Mouse (Mus musculus): ENCODE results near the gene Fgg. TPM values are rescaled to one million over a fixed set of nuclear protein-coding genes. Genes with fewer than 3 reads are reported as not detected.

Gene Fgg
- polyA plus RNA-seq (2015; fragmentation: Nextera tagmentation; extraction: Ambion mirVana): 0.99 and 1.0 TPM in 2 replicates

DNA sequence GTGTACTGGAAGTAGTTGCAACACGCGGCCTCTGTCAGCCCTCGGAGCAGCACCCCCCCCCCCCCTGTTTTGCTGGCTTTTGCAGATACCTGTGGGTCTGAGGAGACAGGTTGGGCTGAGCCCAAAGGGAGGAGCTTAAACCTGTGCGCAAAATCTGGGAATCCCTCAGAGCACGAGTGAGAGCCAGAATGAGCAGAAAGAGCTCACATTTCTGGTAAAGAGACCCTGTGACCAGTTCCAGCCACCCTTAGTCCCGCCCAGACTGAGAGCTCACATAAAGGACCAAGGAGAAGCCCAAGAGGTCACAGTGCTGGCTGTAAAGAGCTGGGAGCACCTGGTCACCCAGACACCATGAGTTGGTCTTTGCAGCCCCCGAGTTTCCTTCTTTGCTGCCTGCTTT, at the start of gene Fgg:
Gene Fgg (plus strand): TSS at position 168 of the 400 bp plus-strand sequence.
- no peak for DNase-seq (ENCODE audit: low spot score)

DNA sequence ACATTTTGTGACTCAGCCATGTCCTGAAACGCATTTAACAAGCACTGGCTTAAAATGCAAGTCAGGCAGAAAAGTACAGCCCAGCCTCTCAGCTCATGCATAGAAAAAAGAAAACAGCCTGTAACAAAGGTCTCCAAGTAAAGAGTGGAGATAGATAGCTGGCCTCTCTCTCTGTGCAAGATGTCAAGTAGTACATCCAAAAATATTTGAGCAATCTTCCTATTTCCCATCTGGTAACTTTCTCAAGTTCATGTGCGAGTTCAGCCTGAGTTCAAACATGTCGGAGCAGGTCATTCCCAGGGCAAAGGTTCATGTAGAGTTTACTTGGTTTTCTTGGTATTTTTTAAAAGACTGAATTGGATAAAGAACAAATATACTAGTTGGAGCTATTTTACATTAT, 36.5 kb upstream of the Fgg start:
- no peak for DNase-seq (ENCODE audit: low spot score)

DNA sequence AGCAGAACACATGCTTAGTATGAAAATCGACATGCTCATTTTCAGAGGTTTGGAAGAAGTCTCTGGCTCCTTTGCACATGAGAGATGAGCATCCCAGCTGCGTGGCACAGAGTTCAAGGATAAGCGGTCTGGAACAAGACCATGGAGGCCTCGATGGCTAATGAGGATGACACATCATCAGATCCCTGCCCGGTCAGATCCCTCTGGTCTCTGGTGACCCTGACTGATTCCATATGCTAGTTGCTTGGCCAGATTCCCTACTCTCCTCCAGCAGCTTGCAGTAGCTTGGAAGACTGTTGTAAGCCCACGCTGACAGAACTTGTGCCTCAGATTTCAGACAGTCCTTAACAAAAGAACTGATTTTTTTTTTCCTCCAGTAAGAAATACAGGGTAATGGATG, 26.7 kb upstream of the Fgg start:
- DNase-seq (ENCODE audit: low spot score): no peak

DNA sequence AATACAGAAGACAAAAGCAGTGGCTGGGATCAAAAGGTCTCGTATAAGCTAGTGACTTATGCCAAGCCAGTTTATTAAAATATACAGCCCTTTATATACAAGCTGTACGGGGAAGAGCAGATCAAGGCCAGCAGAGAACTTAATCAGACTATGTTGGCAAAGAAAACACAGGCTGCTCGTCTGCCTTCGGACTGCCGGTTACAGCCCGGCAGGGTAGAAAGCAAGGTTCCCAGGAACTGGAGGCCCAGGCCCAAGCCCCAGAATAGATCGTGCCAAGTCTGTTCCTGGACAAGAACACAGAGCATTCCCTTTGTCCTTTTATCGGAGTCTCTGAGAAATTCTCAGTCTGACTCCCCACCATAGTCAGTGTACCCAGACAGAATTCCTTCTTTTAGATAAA, 25.7 kb upstream of the Fgg start:
- no peak for DNase-seq (ENCODE audit: low spot score)

DNA sequence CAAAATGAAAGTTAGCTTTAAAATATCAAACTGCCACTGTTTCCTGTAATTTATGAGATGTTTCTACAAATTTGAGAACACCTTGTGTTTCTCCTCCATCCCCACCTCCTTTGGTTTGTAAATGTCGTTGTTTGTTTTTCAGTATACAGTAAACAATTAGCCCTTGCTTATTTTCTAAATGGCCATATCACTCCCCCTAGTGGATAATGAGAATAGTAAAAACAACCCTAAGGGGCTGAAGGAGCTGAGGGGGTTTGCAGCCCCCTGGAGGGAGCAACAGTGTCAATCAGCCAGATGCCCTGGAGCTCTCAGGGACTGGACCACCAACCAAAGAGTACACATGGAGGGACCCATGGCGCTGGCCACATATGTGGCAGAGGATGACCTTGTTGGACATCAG, 22.7 kb upstream of the Fgg start:
- DNase-seq (ENCODE audit: low spot score): no peak

DNA sequence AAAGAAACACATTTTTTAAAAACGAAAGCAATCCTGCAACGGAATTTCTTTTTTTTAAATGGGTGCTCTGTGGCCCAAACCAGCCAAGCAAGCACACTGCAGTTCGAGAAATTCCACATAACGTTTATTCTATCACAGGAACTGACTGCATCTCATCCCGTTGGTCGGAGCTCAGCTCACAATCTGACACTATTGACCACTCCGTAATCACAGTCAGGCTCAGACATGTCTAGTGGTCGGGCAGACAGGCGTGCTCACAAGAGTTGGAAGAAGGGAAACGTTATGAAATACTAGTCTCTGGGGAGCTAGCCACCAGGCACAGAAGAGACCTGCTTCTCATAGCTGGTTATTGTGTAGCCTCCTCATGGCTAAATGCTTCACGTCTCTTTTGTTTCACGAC, 15.6 kb upstream of the Fgg start:
- no peak for DNase-seq (ENCODE audit: low spot score)

DNA sequence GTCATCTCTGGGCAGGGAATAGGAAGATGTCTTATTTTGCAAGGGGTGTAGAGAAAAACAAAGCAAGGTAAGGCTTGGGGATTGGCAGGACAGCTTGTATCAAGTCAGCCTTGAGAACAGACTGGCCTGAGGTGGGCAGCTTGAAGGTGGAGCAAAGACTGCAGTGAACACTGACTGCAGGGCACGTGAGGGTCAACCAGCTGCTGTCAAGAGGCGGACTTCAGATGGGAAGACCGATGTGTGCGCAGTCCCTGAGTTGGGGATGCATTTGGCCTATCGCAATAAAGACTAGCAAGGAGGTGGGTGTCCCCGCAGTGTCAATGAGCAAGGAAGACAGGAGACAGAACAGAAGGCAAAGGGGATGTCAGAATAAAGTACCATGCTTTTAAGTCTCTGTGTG, 14.6 kb upstream of the Fgg start:
- no peak for DNase-seq (ENCODE audit: low spot score)

DNA sequence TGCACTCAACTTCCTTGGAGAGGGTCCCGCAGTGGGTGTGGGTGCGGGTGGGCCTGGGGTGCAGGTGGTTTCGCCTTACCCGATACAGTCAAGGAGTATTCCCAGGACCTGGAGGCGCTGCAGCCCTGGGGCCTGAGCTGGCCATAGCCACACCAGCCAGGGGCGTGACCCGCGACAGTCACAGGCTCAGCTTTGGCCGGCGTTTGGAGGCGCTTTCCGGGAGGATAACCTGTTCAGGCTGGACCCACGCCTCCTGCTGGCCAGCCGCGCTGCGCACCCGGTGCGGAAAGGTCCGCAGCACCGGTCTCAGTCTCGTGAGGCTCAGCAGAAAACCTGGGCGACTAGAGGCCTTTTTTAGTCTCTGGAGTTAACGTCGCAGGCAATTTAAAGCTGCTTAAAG, 12.2 kb upstream of the Fgg start:
- DNase-seq (ENCODE audit: low spot score): no peak

DNA sequence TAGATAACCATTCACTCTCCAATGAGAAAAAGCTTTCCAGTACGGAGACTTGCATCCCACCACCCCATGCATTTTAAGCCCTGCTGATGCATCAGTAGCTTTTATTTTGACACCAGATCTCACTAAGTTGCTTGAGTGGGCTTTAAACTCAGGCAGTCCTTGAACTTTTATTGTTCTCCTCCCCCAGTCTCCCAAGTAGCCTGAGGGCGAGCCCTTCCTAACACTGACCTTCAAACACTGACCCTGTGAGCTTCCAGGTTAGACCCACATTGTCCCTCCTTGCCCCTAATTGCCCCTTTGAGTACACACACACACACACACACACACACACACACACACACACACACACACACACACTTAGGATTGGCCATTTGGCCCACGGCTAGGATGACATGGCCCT, 10.9 kb upstream of the Fgg start:
- DNase-seq (ENCODE audit: low spot score): no peak

DNA sequence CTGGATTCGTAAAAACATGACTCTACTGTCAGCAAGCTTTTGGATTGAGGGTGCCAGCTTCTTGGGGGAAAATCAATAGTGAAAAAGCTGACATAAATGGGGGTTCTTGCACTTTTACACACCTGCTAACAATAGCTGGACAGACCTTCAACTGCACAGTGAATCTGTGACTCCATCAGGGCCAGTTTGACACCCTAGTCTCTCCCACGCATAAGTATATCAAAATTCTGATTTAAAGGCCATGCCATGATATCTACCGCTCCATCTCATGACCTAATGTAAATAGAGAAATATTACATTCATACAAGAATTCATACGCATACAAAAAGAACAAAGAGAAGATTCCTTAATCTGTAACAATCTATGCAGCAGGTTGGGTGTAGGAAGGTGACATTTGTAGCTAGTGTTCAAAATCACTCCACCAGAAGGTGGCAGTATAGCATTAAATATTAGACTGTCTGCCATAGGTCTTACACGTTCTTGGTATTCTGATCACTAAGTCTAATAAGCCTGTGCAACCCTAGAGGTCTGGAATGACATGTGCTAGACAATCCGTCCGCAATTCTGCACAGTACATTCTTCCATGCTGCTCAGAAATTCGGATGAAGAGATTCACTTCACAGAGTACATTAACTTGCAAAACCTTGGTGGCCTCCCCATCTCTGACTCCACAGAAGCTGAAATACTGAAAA, 8.6 kb upstream of the Fgg start:
- peak; percentile 62 for DNase-seq (ENCODE audit: low spot score)

DNA sequence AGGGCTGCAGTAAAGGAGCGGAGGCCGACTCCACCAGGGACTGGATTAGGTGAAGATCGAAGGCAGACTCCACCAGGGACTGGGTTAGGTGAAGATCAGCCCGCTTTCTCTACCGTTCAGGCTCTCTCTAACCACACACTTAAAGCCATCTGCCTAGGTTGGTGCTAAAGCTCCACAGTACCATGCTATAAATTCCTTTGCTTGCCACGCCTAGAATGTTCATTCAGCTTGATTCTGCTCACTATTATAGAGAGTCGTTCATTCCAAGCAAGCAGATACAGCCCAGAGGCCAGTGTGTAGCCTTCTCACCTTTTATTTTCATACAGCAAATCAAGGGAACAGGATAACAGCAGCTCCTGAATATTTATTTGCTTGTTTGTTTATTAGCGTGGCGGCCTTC, 7.5 kb upstream of the Fgg start:
- DNase-seq (ENCODE audit: low spot score): no peak

DNA sequence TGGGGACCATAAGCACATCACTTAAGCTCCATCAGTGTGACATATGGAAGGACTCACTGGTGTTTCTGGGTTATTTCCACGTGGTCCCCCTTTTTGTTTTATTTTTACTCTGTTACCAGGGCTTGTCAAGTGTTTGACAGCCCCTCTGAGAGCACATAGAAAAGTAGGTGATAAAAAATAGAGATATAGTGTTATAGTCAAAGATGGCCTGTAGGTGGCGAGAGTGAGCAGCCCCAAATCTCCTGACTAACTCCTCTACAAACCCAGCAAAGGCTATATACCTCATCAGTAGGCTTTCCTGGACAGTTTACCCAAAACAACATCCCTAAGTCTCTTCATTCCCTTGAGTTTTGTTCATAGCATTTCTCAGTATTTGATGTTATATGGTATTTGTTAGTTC, 5.3 kb upstream of the Fgg start:
- peak; percentile 44 for DNase-seq (ENCODE audit: low spot score)

DNA sequence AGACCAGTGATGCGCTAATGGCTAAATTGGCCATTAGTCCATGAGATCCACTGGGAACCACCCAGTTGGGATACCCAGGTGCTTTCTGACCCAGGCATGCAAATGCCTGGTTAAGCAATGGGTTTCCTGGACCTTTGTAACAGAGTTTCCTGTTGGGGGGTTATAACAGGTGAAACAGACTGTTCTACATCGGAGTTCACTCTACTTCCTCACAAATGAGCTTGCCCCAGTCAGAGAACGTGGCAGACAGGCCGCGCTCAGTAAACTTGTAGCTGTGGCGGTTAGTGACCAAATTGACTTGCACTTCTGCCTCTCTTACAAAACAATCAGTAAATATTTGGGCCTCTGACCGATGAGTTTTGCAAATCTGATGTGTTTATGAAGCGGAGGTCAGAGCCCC, 4.5 kb upstream of the Fgg start:
- no peak for DNase-seq (ENCODE audit: low spot score)

DNA sequence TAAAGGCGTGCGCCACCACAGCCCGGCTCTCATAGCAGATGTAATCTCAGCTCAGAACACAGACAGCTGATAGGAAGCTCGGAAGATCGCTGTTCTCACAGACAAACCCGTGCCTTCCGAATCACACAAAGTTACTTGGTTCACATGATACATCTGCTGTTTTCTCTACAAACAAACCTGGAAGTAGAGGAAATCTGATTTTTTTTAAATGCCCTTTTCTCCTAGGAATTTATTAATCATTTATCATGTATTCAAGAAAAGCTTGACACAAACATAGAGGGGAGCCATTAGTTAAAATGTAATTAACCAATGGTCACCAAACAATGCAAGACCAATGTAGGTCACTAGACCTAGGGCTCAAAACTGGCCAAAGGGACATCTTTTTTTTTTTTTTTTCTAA, 2.7 kb upstream of the Fgg start:
- DNase-seq (ENCODE audit: low spot score): no peak

DNA sequence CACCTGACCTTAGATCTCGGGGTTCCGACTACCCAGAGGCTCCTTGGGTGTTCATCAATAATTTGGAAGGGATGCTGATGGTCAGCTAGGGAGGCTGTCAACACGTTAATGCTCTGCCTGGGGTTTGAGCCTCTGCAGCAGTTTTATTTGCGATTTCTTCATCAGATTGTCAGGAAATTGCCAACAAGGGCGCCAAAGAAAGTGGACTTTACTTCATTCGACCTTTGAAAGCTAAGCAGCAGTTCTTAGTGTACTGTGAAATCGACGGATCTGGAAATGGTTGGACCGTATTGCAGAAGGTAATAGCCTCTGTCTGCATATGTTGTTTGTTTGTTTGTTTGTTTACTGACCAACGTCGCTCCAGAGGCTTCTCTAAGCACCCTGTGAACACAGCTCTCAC, 2.8 kb downstream of the Fgg start:
- no peak for DNase-seq (ENCODE audit: low spot score)

DNA sequence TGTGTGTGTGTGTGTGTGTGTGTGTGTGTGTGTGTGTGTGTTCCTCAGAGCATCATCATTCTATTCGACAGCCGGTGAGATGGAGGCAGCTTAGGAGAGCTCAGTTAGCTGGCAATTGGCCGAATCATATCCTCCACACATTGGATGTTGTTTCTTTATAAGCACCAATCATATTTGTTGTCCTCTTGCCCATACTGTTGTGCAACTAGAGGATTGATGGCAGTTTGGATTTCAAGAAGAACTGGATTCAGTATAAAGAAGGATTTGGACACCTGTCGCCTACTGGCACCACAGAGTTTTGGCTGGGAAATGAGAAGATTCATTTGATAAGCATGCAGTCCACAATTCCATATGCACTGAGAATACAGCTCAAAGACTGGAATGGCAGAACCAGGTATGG, 3.6 kb downstream of the Fgg start:
- no peak for DNase-seq (ENCODE audit: low spot score)

DNA sequence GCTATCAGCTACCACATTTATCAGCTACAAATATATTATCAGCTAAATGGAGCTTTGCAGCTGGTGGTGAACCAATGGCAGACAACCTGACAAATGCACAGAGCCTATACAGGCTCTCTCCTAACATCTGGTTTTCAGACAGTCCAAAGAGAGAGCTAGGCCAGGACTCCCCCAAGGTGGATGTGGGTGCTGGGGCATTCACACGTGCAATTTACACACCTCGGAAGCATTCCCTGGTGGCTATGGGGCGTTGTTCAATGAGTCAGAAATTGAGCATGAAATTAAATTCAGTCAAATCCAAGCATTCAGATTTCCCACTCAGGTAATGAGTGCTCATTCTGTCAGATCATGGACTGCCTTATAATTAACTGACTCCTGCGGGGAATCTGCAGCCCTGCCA, 4.0 kb downstream of the Fgg start:
- DNase-seq (ENCODE audit: low spot score): no peak

DNA sequence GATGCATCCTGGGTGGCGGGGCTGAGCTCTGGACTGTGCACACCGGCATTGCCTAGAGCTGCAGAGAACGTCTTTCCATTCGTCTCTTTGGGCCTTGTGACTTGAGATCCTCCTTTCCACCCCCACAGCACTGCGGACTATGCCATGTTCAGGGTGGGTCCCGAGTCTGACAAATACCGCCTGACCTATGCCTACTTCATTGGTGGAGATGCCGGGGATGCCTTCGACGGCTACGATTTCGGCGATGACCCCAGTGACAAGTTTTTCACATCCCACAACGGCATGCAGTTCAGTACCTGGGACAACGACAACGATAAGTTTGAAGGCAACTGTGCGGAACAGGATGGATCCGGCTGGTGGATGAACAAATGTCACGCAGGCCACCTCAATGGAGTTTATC, 5.1 kb downstream of the Fgg start:
- no peak for DNase-seq (ENCODE audit: low spot score)

DNA sequence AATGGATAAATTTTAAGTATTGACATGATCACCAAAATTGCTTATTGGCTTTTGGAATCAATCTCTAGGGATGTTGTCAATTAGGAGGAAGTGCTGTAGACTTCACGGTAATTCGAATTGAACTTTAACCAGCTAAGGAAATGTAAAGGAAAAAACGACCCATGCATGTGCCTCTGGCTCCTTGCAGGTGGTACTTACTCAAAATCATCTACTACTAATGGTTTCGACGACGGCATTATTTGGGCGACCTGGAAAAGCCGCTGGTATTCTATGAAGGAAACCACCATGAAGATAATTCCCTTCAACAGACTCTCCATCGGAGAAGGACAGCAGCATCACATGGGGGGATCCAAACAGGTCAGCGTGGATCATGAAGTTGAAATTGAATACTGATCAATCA, 6.4 kb downstream of the Fgg start:
- DNase-seq (ENCODE audit: low spot score): no peak

DNA sequence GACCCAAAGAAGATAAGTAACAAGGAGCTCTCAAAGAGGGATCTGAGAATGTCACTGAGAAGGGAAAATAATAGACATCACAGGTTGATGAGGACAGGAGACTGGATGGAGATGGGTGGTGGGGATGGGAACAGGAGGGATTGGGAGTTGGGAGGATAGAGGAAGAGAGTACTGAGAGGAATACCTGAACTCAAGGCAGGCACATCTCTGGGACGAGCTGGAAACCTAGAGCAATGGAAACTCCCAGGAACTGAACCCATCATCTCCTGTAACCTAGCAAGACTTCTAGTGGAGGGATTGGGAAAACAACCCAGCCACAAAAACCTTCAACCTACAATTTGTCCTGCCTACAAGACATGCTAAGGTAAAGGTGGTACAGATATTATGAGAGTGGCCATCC, 8.7 kb downstream of the Fgg start:
- no peak for DNase-seq (ENCODE audit: low spot score)

DNA sequence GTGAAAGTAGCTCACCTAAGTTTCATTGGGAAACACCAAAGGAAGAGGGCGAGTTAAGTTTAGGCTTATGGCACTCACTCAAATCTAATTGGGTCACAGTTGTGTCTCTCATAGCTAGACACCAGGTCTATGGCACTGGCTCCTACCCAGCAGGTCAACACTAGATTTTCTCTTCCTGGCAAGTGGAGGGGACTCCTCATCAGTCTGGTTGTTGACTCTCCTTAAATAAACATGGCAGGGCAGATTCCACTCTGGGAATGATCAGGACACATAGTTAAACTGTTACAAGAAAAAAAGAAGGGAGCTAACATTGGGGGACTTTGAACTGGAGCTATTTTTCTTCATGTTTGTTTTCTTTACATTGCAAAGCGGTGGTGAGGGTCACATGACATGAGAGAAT, 12.9 kb downstream of the Fgg start:
- DNase-seq (ENCODE audit: low spot score): no peak

DNA sequence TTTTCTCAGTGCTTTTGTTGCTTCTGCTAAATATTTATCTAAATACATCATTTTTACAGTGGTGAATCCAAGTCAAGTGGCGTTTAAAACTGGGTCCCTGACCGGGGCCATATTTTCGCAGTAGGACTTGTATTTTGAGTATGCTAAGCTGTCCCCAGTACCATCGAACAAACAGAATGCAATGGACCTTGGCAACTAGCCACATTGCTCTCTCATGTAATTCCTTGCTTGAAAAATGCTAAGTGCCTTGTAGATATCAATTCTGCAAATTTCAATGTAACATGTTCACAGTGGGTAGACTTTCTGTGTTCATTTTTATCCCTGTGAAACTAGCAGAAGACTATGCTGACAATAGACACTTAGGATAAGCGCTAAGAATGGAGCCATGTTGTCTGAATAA, 13.7 kb downstream of the Fgg start:
- DNase-seq (ENCODE audit: low spot score): no peak

DNA sequence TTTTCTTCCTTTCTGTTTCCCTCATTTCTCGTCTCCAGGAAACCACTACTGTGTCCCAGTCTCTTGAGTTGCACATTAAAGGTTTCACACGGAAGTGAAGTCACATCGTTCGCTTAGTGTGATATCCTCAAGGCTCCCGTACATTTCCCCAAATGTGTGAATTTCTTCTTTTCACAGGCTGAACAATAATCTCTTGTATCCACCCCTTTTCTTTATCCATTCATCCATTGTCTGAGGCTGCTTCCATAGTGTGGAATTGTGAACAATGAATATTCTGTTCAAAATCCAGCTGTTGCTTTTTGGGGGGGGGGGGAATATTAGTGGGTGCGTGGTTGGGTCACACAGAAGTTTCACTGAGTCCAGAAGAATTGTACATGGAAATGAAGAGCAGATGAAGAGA, 17.5 kb downstream of the Fgg start:
- no peak for DNase-seq (ENCODE audit: low spot score)

Data from thymus, postnatal 0 days (tissue).